Mouse (Mus musculus): ENCODE results near the gene Ctnnb1. TPM values are rescaled to one million over a fixed set of nuclear protein-coding genes. Genes with fewer than 3 reads are reported as not detected.

Gene Ctnnb1
- polyA plus RNA-seq, 1 experiment from 2014 or later = 740 TPM

DNA sequence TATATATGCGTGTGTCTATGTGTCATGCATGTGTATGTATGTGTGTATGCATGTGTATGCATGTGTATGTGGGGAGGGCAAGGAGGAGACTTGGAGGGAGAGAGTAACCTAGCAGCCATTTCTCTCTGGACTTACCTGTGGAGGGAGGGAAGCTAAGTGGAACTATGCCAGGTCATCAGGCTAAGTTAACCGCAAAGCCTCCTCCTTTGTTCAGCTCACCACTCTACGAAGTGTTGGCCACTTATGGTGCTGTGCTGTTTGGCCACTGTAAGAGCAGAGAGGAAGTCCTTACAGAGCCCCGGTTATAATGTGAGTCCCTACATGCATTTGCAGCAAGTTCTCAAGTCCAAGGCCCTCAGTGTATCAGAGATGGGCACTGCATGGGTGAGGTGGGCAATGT lies 47.8 kb downstream of the Ctnnb1 start:
- no peaks in the 10 kb centered on the region for H3K4me1 ChIP-seq (ENCODE audit: control insufficient read depth, insufficient read depth, low read length)
- 92% methylated on average over 4 of the region's 4 CpGs for WGBS
- no peak overlapping the region for H3K4me3 ChIP-seq (ENCODE audit: low read length)
- ATAC-seq (ENCODE audit: low FRiP score, low TSS enrichment) = no peak
- no peaks in the 10 kb centered on the region for H3K36me3 ChIP-seq (ENCODE audit: control insufficient read depth, insufficient read depth, low read length)
- H3K9me3 ChIP-seq (ENCODE audit: control insufficient read depth, low read length) = no peaks in the 10 kb centered on the region
- no peak overlapping the region for H3K9ac ChIP-seq (ENCODE audit: low read depth, low read length)
- no peaks in the 10 kb centered on the region for H3K27me3 ChIP-seq (ENCODE audit: control insufficient read depth, insufficient read depth, low read length)
- no peak overlapping the region for H3K27ac ChIP-seq (ENCODE audit: low read depth, low read length)
- no peak overlapping the region for H3K4me2 ChIP-seq (replicated peaks; ENCODE audit: low read depth, low read length)

DNA sequence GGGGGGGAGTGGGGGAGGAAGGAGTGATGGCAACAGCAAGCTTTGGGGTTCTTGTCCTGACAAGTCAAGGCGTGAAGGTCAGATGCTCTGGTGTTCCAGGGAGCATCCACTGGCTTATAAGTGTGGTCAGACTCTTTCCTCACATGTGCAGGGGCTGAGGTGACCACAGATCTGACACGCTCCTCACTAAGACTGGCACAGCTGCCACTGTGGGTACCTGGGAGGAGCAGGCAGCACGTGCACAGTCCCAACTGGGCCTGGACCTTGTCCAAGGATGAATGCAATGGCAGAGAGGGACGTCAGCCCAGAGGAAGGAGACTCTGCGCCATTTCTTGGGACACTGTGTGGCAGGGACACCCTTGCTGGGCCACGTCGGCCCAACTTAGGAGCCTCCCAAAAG lies 52.8 kb downstream of the Ctnnb1 start:
- 90% methylated on average over 7 of the region's 7 CpGs for WGBS
- H3K9ac ChIP-seq (ENCODE audit: low read depth, low read length) = no peak overlapping the region
- no peak overlapping the region for H3K4me3 ChIP-seq (ENCODE audit: low read length)
- no peaks in the 10 kb centered on the region for H3K27me3 ChIP-seq (ENCODE audit: control insufficient read depth, insufficient read depth, low read length)
- H3K36me3 ChIP-seq (ENCODE audit: control insufficient read depth, insufficient read depth, low read length) = no peaks in the 10 kb centered on the region
- ATAC-seq (ENCODE audit: low FRiP score, low TSS enrichment) = no peak
- no peaks in the 10 kb centered on the region for H3K9me3 ChIP-seq (ENCODE audit: control insufficient read depth, low read length)
- no peak overlapping the region for H3K4me2 ChIP-seq (replicated peaks; ENCODE audit: low read depth, low read length)
- no peak overlapping the region for H3K27ac ChIP-seq (ENCODE audit: low read depth, low read length)
- H3K4me1 ChIP-seq (ENCODE audit: control insufficient read depth, insufficient read depth, low read length) = no peaks in the 10 kb centered on the region

DNA sequence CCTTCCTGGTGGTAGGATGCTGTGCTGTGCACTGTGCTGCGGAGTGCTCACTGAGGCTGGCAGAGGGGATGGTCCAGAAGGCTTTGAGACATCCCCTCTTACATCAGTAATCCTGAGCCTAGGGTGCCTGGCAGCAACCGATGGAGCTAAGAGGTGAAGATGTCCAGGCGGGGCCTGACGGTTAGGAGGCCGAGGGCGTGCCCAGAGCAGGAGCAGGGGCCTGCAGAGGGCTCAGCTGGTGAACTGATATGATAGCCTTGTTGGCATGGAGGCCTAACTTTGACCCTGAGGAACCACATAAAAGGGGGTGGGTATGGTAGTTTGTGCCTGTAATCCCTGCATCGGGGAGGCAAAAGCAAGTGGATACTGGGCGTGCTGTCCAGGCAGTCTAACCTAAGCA lies 54.8 kb downstream of the Ctnnb1 start:
- H3K4me2 ChIP-seq (replicated peaks; ENCODE audit: low read depth, low read length) = no peak overlapping the region
- 74% methylated on average over 8 of the region's 8 CpGs for WGBS
- H3K4me1 ChIP-seq (ENCODE audit: control insufficient read depth, insufficient read depth, low read length) = peaks cover 12% of the 10 kb centered on the region
- H3K9me3 ChIP-seq (ENCODE audit: control insufficient read depth, low read length) = no peaks in the 10 kb centered on the region
- no peak for ATAC-seq (ENCODE audit: low FRiP score, low TSS enrichment)
- no peak overlapping the region for H3K27ac ChIP-seq (ENCODE audit: low read depth, low read length)
- H3K27me3 ChIP-seq (ENCODE audit: control insufficient read depth, insufficient read depth, low read length) = no peaks in the 10 kb centered on the region
- H3K9ac ChIP-seq (ENCODE audit: low read depth, low read length) = no peak overlapping the region
- H3K36me3 ChIP-seq (ENCODE audit: control insufficient read depth, insufficient read depth, low read length) = no peaks in the 10 kb centered on the region
- H3K4me3 ChIP-seq (ENCODE audit: low read length) = no peak overlapping the region

DNA sequence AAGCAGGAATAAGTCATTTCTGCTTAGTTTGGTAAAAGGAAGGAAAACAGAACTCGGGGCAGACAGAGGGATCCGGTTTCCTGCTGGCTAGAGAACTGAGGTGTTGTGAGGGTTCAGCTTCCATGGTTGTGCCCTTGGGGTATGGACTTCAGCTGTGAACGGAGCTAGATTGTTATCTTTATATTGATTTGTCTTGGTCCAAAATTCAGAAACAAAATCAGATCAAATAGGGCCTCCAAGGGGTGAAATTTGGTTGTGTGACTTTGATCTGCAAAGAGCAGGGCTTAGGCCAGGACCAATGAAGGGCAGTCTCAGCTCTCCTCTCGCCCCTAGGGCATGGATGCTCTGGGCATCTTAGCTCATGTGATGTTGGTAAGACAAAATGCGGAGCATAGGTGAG lies 55.5 kb downstream of the Ctnnb1 start:
- Histone ChIP-seq H3K4me3 (ENCODE audit: low read length) (no peak overlapping the region), H3K36me3 (ENCODE audit: control insufficient read depth, insufficient read depth, low read length) (no peaks in the 10 kb centered on the region), H3K9me3 (ENCODE audit: control insufficient read depth, low read length) (no peaks in the 10 kb centered on the region), H3K9ac (ENCODE audit: low read depth, low read length) (no peak overlapping the region), H3K27me3 (ENCODE audit: control insufficient read depth, insufficient read depth, low read length) (no peaks in the 10 kb centered on the region), H3K27ac (ENCODE audit: low read depth, low read length) (no peak overlapping the region), H3K4me1 (ENCODE audit: control insufficient read depth, insufficient read depth, low read length) (peaks cover 15% of the 10 kb centered on the region), H3K4me2 (replicated peaks; ENCODE audit: low read depth, low read length) (no peak overlapping the region)
- WGBS = 45% methylated on average over 5 of the region's 5 CpGs
- no peak for ATAC-seq (ENCODE audit: low FRiP score, low TSS enrichment)

DNA sequence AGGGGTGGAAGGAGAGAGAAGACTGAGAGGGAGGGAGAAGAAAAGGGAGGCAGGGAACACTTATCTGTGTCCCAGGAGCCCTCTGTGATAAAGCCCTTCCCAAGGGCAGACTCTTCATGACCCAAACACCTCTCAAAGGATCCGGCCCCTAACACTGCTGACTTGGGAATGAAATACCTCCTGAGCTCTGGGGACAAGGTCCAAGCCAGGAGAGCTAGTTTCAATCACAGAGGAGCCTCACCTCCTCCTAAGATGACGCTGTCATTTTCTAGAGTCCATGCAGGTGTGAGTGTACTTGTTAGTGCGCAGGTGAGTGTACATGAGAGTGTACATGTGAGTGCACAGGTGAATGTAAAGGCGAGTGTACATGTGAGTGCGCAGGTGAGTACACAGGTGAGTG lies 56.0 kb downstream of the Ctnnb1 start:
- Histone ChIP-seq H3K9me3 (ENCODE audit: control insufficient read depth, low read length) (no peaks in the 10 kb centered on the region), H3K27me3 (ENCODE audit: control insufficient read depth, insufficient read depth, low read length) (no peaks in the 10 kb centered on the region), H3K9ac (ENCODE audit: low read depth, low read length) (no peak overlapping the region), H3K4me1 (ENCODE audit: control insufficient read depth, insufficient read depth, low read length) (peaks cover 19% of the 10 kb centered on the region), H3K4me2 (replicated peaks; ENCODE audit: low read depth, low read length) (no peak overlapping the region), H3K27ac (ENCODE audit: low read depth, low read length) (no peak overlapping the region), H3K4me3 (ENCODE audit: low read length) (no peak overlapping the region), H3K36me3 (ENCODE audit: control insufficient read depth, insufficient read depth, low read length) (no peaks in the 10 kb centered on the region)
- 91% methylated on average over 5 of the region's 5 CpGs for WGBS
- no peak for ATAC-seq (ENCODE audit: low FRiP score, low TSS enrichment)

DNA sequence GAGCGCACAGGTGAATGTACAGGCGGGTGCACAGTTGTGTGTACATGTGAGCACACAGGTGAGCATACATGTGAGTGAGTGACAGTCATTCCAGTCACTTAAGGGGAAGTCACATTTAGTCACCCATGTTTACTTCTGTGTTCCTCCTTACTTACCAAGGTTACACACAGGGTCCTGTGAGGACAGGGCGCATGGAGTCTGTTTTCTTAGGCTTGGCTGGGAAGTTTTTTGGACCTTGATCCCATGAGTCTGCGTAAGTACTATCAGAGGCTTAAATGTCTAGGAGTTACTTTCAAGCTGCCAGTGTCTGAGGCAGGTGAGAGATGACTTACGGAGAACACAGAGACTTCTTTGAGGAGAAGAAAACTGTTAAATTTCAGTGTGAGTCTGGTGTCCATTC lies 56.5 kb downstream of the Ctnnb1 start:
- H3K4me1 ChIP-seq (ENCODE audit: control insufficient read depth, insufficient read depth, low read length) = peaks cover 24% of the 10 kb centered on the region
- no peaks in the 10 kb centered on the region for H3K9me3 ChIP-seq (ENCODE audit: control insufficient read depth, low read length)
- ATAC-seq (ENCODE audit: low FRiP score, low TSS enrichment) = no peak
- H3K9ac ChIP-seq (ENCODE audit: low read depth, low read length) = no peak overlapping the region
- no peak overlapping the region for H3K4me2 ChIP-seq (replicated peaks; ENCODE audit: low read depth, low read length)
- no peaks in the 10 kb centered on the region for H3K36me3 ChIP-seq (ENCODE audit: control insufficient read depth, insufficient read depth, low read length)
- no peak overlapping the region for H3K27ac ChIP-seq (ENCODE audit: low read depth, low read length)
- WGBS = 94% methylated on average over 5 of the region's 5 CpGs
- H3K4me3 ChIP-seq (ENCODE audit: low read length) = no peak overlapping the region
- H3K27me3 ChIP-seq (ENCODE audit: control insufficient read depth, insufficient read depth, low read length) = no peaks in the 10 kb centered on the region

DNA sequence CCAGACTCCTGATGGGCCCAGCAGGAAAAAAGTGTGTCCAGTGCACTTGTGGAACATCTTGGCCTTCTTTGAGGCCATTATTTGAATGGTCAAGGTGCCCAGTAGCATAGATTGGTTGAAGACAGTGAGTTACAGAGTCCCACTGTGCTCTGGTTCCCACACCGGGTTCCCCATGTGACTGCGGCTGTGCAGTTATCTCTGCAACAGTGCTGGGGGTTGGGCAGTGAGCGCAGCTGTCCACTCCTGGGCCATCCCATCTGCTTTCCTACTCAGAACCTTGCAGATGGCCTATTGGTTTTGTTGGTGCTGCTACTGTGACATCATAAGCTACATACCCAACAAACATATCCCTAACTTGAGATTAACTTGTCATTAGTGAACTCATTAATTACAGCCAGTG lies 57.2 kb downstream of the Ctnnb1 start:
- no peak for ATAC-seq (ENCODE audit: low FRiP score, low TSS enrichment)
- no peaks in the 10 kb centered on the region for H3K36me3 ChIP-seq (ENCODE audit: control insufficient read depth, insufficient read depth, low read length)

DNA sequence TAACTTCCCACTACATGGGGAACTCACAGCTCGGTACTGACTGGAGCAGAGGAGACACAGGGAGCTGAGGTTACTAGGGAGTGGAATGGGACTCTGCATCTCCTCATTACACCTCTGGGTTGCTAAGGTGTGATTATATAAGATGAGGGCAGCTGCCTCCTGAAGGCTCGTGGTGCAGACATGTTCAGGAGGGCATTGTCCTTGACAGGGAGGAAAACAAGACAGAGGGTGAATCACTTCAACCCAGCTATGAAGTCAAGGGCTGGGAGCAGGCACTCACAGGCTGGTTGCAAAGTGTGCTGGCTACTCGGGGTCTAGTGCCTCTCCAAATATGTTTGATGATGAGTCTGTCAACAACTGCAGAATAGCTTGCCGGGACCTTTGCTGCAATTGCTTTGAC lies 58.0 kb downstream of the Ctnnb1 start:
- H3K9ac ChIP-seq (ENCODE audit: low read depth, low read length) = no peak overlapping the region

More for the DNA sequence above, 57.2 kb downstream of the Ctnnb1 start:
- Histone ChIP-seq H3K4me3 (ENCODE audit: low read length) (no peak overlapping the region), H3K27ac (ENCODE audit: low read depth, low read length) (no peak overlapping the region), H3K4me1 (ENCODE audit: control insufficient read depth, insufficient read depth, low read length) (peaks cover 25% of the 10 kb centered on the region), H3K27me3 (ENCODE audit: control insufficient read depth, insufficient read depth, low read length) (no peaks in the 10 kb centered on the region), H3K9me3 (ENCODE audit: control insufficient read depth, low read length) (no peaks in the 10 kb centered on the region), H3K9ac (ENCODE audit: low read depth, low read length) (no peak overlapping the region), H3K4me2 (replicated peaks; ENCODE audit: low read depth, low read length) (no peak overlapping the region)
- WGBS = 93% methylated on average over 3 of the region's 3 CpGs

DNA sequence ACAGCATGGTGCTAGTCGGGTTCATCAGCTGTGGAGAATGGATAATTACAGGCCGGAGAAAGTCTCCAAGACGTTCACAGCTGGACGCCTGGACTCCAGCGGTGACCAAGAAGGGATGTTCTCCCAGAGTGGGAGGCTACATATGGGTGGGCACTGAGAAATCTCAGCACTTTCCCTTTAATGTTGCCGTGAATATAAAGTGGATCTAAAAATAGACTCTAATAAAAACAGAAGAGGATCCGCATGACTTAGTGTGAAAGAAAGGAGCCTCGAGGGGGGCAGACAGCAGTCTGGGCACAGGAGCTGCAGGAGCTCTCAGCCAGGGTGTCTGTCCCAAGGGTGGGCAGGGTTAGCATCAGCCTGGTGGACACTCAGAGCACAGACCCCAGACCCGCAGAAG lies 59.1 kb downstream of the Ctnnb1 start:
- 0 out of 2 replicates have a peak overlapping the region, but pooled peaks have one; percentile 7 for H3K9ac ChIP-seq (ENCODE audit: low read depth, low read length)
- no peak overlapping the region for H3K27ac ChIP-seq (ENCODE audit: low read depth, low read length)
- no peaks in the 10 kb centered on the region for H3K27me3 ChIP-seq (ENCODE audit: control insufficient read depth, insufficient read depth, low read length)
- peaks cover 25% of the 10 kb centered on the region for H3K4me1 ChIP-seq (ENCODE audit: control insufficient read depth, insufficient read depth, low read length)
- no peaks in the 10 kb centered on the region for H3K9me3 ChIP-seq (ENCODE audit: control insufficient read depth, low read length)
- ATAC-seq (ENCODE audit: low FRiP score, low TSS enrichment) = peak; percentile 48; the same call in 1 of the 2 replicates
- H3K36me3 ChIP-seq (ENCODE audit: control insufficient read depth, insufficient read depth, low read length) = no peaks in the 10 kb centered on the region
- no peak overlapping the region for H3K4me2 ChIP-seq (replicated peaks; ENCODE audit: low read depth, low read length)
- H3K4me3 ChIP-seq (ENCODE audit: low read length) = no peak overlapping the region
- WGBS = 24% methylated on average over 9 of the region's 9 CpGs

More for the DNA sequence above, 58.0 kb downstream of the Ctnnb1 start:
- ATAC-seq (ENCODE audit: low FRiP score, low TSS enrichment) = no peak
- Histone ChIP-seq H3K27me3 (ENCODE audit: control insufficient read depth, insufficient read depth, low read length) (no peaks in the 10 kb centered on the region), H3K4me3 (ENCODE audit: low read length) (no peak overlapping the region), H3K36me3 (ENCODE audit: control insufficient read depth, insufficient read depth, low read length) (no peaks in the 10 kb centered on the region), H3K9me3 (ENCODE audit: control insufficient read depth, low read length) (no peaks in the 10 kb centered on the region), H3K4me2 (replicated peaks; ENCODE audit: low read depth, low read length) (no peak overlapping the region), H3K4me1 (ENCODE audit: control insufficient read depth, insufficient read depth, low read length) (peaks cover 25% of the 10 kb centered on the region), H3K27ac (ENCODE audit: low read depth, low read length) (no peak overlapping the region)
- WGBS = 75% methylated on average over 4 of the region's 4 CpGs
